Mouse (Mus musculus) heart, postnatal 0 days (tissue): ENCODE measurements at regions not wholly inside any gene's neighbourhood (a gene's known extent, or its start where the extent isn't known, plus 50 kb on each side); places are given as distances from the start of the nearest gene placed in this dataset.
"Not testable (repeated sequence)": the region's sequence is repeated elsewhere in the genome, so short reads cannot be mapped to it uniquely, and the experiment has no call there.

Experiments
- ATAC-seq: fragments of 200-750 bp; cut with Nextera tagmentation; 2 replicates; pipeline ENCODE4 v1.8.0; 2017; ENCODE audit warnings: low read depth, moderate number of reproducible peaks, moderate library complexity; ENCODE audit not compliant: insufficient read depth
- DNase-seq: peaks from one replicate; pipeline ENCODE4 v3.0.0-alpha.2; 2016; ENCODE audit warnings: low spot score
- H3K27ac ChIP-seq: fragments of 300-500 bp; sonication (generic); 2 replicates; pipeline ENCODE4 v1.5.1; 2014; ENCODE audit warnings: low read depth, mild to moderate bottlenecking
- H3K27me3 ChIP-seq: fragments of 300-500 bp; sonication (generic); 2 replicates; pipeline ENCODE4 v1.6.1; 2014; ENCODE audit warnings: low read length, mixed read lengths; ENCODE audit not compliant: control insufficient read depth, insufficient read depth
- H3K36me3 ChIP-seq: fragments of 300-500 bp; sonication (generic); replicated peaks from 2 replicates; pipeline ENCODE4 v1.6.1; 2014; ENCODE audit warnings: low read length, mixed read lengths; ENCODE audit not compliant: control insufficient read depth, insufficient read depth
- H3K4me1 ChIP-seq: fragments of 300-500 bp; sonication (generic); 2 replicates; pipeline ENCODE4 v1.6.1; 2014; ENCODE audit warnings: antibody characterized with exemption; ENCODE audit not compliant: control insufficient read depth, insufficient read depth
- H3K4me2 ChIP-seq: fragments of 300-500 bp; sonication (generic); 2 replicates; pipeline ENCODE4 v1.6.1; 2014; ENCODE audit warnings: low read depth, mild to moderate bottlenecking, low read length, moderate library complexity
- H3K4me3 ChIP-seq: fragments of 300-500 bp; sonication (generic); 2 replicates; pipeline ENCODE4 v1.5.1; 2014; ENCODE audit warnings: low read depth, low read length
- H3K9ac ChIP-seq: fragments of 300-500 bp; sonication (generic); replicated peaks from 2 replicates; pipeline ENCODE4 v1.6.1; 2014; ENCODE audit warnings: low read depth, low read length, mixed read lengths
- H3K9me3 ChIP-seq: fragments of 300-500 bp; sonication (generic); replicated peaks from 2 replicates; pipeline ENCODE4 v1.6.1; 2016; ENCODE audit warnings: low read length; ENCODE audit not compliant: control insufficient read depth
- CTCF ChIP-seq: IDR thresholded peaks from 2 replicates; pipeline ENCODE4 v1.5.1; 2016; ENCODE audit warnings: antibody characterized with exemption, control low read depth, low read depth
- EP300 ChIP-seq: IDR thresholded peaks from 2 replicates; pipeline ENCODE4 v1.6.1; 2016; ENCODE audit warnings: antibody characterized with exemption, low read depth
- WGBS: fragments of 180-500 bp; shearing (Covaris S2); extraction: QIAGEN DNeasy Blood & Tissue Kit; methylation state at CpG from one replicate; pipeline ENCODE4 v1.1.7; 2014; 5-methylcytosine and 5-hydroxymethylcytosine counted together

- no peaks in the 10 kb centered on the region for H3K36me3 ChIP-seq
- H3K4me2 ChIP-seq = no peak overlapping the region
- peaks cover 15% of the 10 kb centered on the region for H3K4me1 ChIP-seq
- H3K27ac ChIP-seq = peak overlapping the region; percentile 71
- WGBS = 8% methylated on average over 6 of the region's 6 CpGs
- DNase-seq = peak; percentile 15
- H3K27me3 ChIP-seq = no peaks in the 10 kb centered on the region
- no peaks in the 10 kb centered on the region for H3K9me3 ChIP-seq
- H3K9ac ChIP-seq = no peak overlapping the region
- no peak overlapping the region for H3K4me3 ChIP-seq
- TF ChIP-seq EP300 (no peak), CTCF (no peak)
- peak; percentile 53; the same call in 1 of the 2 replicates for ATAC-seq
Observed at GRCm38 (mm10) chr16:86838457-86839337, 515.3 kb upstream of the N6amt1 start.

- no peak overlapping the region for H3K27ac ChIP-seq
- 26% methylated on average over 1 of the region's 1 CpGs for WGBS
- no peak for TF ChIP-seq EP300
- TF ChIP-seq CTCF = no peak
Observed at GRCm38 (mm10) chr16:86827645-86828044, 526.3 kb upstream of the N6amt1 start.

GRCm38 (mm10) chr16:86826641-86827040 is 527.3 kb upstream of the N6amt1 start:
- H3K9me3 ChIP-seq = no peaks in the 10 kb centered on the region
- H3K36me3 ChIP-seq = no peaks in the 10 kb centered on the region
- 71% methylated on average over 4 of the region's 4 CpGs for WGBS
- TF ChIP-seq EP300 = no peak
- TF ChIP-seq CTCF = no peak
- ATAC-seq (no peak), DNase-seq (no peak)
- H3K27me3 ChIP-seq = no peaks in the 10 kb centered on the region
- no peak overlapping the region for H3K9ac ChIP-seq
- no peak overlapping the region for H3K4me3 ChIP-seq
- no peak overlapping the region for H3K4me2 ChIP-seq
- H3K4me1 ChIP-seq = 0 out of 2 replicates have a peak, but pooled peaks cover 11% of the 10 kb centered on the region
- H3K27ac ChIP-seq = no peak overlapping the region

More at GRCm38 (mm10) chr16:86827645-86828044, 526.3 kb upstream of the N6amt1 start:
- no peak overlapping the region for H3K4me3 ChIP-seq
- H3K36me3 ChIP-seq = no peaks in the 10 kb centered on the region
- DNase-seq (no peak), ATAC-seq (no peak)
- H3K9ac ChIP-seq = no peak overlapping the region
- no peaks in the 10 kb centered on the region for H3K27me3 ChIP-seq
- 0 out of 2 replicates have a peak, but pooled peaks cover 11% of the 10 kb centered on the region for H3K4me1 ChIP-seq
- H3K9me3 ChIP-seq = no peaks in the 10 kb centered on the region
- no peak overlapping the region for H3K4me2 ChIP-seq

- H3K36me3 ChIP-seq = no peaks in the 10 kb centered on the region
- 68% methylated on average over 1 of the region's 1 CpGs for WGBS
- no peak overlapping the region for H3K4me2 ChIP-seq
- DNase-seq (no peak), ATAC-seq (no peak)
- no peak overlapping the region for H3K4me3 ChIP-seq
- no peak overlapping the region for H3K27ac ChIP-seq
- no peak overlapping the region for H3K9ac ChIP-seq
- TF ChIP-seq CTCF (no peak), EP300 (no peak)
- H3K27me3 ChIP-seq = no peaks in the 10 kb centered on the region
- no peaks in the 10 kb centered on the region for H3K9me3 ChIP-seq
- H3K4me1 ChIP-seq = 0 out of 2 replicates have a peak, but pooled peaks cover 11% of the 10 kb centered on the region
Observed at GRCm38 (mm10) chr16:86823496-86823895, 530.5 kb upstream of the N6amt1 start.

GRCm38 (mm10) chr16:86821586-86821985 is 532.4 kb upstream of the N6amt1 start:
- Histone ChIP-seq H3K4me1 (peaks cover 14% of the 10 kb centered on the region; the same call in 1 of the 2 replicates), H3K4me3 (no peak overlapping the region), H3K27ac (no peak overlapping the region), H3K36me3 (no peaks in the 10 kb centered on the region), H3K4me2 (no peak overlapping the region), H3K27me3 (no peaks in the 10 kb centered on the region), H3K9ac (no peak overlapping the region), H3K9me3 (no peaks in the 10 kb centered on the region)
- TF ChIP-seq CTCF (no peak), EP300 (no peak)
- WGBS = 89% methylated on average over 2 of the region's 2 CpGs
- DNase-seq (no peak), ATAC-seq (no peak)

GRCm38 (mm10) chr16:86818639-86819038 is 535.3 kb upstream of the N6amt1 start:
- H3K4me1 ChIP-seq = peaks cover 13% of the 10 kb centered on the region; the same call in 1 of the 2 replicates
- H3K27ac ChIP-seq, H3K27me3 ChIP-seq, DNase-seq, H3K36me3 ChIP-seq, ATAC-seq, H3K4me3 ChIP-seq, H3K9ac ChIP-seq, H3K4me2 ChIP-seq, H3K9me3 ChIP-seq: not testable (repeated sequence)
- 31% methylated on average over 1 of the region's 1 CpGs for WGBS
